Mouse (Mus musculus): ENCODE data around the gene Gm35315.
"Not testable (repeated sequence)": the region's sequence is repeated elsewhere in the genome, so short reads cannot be mapped to it uniquely, and the experiment has no call there.

Gene Gm35315

DNA sequence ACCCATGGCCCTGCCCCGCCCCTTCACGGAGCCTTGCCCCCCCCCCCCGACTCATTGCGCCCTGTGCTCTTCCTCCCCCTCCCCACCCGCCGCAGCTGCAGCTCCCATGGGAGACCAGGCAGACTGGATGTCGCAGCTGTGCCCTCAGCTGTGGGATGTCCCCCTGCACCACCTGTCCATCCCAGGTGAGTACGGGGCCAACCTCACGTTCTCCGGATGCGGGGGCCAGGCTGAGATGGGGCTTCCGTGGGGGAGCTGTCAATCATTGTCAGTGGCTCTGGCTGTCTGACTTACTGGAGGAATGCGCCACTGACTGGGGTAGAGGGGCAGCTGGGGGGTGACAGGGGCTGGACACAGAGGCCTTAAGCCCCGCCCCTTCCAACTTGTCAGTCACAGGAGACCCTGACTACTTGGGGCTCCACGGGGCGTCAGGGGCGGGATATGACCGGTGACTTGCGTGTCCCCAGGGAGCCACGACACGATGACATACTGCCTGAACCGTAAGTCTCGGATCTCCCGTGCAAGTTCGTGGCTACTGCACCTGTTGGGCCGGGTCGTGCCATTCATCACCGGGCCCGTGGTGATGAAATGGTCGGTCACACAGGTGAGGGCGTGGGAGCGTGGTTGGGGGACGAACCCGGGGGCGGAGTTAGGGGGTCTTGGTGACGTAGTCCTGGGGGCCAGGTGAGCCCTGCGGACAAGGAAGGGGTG lies 6.9 kb upstream of the Gm35315 start:
- no peak for DNase-seq

DNA sequence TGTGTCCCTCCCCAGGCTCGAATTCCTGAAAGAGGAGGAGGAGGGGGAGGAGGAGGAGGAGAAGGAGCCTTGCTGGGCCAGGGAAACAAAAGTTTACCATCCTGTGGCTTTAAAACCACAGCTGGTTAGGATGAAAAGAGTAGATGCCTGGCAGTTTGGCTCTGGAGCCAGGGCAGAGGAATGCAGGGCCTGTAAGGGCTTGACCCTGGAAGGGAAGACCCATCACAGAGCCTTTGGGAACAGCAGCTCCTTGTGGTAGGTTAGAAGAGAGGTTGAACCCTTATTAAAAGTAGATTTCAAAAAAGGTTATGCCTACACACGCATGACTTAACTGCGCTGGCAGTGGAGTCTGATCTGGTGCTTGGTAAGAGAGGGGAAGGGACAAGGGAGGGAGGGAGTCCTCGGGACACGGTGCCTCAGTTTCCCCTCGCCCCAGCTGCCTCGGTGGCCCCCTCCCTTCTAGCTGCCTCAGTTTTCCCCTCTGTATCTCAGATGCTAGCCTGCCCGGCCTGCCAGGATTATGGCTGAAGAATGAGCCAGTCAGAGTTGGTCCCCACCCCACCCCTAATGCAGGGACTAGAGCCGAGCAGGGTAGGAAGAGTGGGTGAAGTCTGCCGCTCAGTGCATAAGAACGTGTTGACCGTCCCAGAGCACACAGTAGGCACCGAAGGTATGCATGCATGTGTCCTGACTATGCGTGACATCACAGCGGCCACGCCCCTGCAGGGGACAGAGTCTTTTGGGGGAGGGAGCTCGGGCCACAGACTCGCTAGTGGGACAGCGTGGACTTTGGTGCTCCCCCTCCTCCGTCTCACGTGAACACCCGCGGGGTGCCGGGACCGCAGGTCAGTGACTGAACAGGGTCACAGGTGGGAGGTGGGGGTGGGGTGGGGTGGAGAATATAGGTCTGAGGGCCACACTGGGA lies 5.7 kb upstream of the Gm35315 start, which contains the start of gene Plcxd1:
TSS of gene Plcxd1 (plus strand) at position 314 of the 925 bp plus-strand sequence.
- no peak for DNase-seq

DNA sequence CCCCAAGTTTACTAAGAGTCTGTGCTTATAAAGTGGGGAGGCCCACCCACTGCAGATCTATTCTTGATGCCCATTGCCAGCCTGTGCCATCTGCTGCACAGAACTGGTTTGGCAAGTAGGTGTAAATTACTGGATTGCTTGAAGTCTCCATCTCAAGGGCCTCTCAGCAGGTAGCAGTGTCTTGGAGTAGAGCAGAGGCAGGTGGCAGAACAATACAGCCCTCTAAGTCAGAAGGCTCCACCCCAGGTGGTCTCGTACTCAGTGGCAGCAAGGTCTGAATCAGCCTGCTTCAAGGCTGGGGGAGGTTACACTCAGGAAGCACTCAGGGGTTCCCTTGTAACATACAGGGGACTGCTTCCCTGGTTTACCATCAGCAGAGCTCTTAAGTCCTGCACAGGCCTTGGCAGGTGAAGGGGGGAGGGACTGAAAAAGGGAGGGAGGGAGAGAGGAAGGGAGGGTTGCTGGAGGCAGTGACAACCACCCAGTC lies 4.8 kb upstream of the Gm35315 start:
- DNase-seq: no peak

- no peak for DNase-seq
Observed at GRCm38 (mm10) chr5:110094847-110095213, 610 bp upstream of the Gm35315 start.

- DNase-seq: no peak
Observed at GRCm38 (mm10) chr5:110091546-110091945, 2.7 kb downstream of the Gm35315 start.

DNA sequence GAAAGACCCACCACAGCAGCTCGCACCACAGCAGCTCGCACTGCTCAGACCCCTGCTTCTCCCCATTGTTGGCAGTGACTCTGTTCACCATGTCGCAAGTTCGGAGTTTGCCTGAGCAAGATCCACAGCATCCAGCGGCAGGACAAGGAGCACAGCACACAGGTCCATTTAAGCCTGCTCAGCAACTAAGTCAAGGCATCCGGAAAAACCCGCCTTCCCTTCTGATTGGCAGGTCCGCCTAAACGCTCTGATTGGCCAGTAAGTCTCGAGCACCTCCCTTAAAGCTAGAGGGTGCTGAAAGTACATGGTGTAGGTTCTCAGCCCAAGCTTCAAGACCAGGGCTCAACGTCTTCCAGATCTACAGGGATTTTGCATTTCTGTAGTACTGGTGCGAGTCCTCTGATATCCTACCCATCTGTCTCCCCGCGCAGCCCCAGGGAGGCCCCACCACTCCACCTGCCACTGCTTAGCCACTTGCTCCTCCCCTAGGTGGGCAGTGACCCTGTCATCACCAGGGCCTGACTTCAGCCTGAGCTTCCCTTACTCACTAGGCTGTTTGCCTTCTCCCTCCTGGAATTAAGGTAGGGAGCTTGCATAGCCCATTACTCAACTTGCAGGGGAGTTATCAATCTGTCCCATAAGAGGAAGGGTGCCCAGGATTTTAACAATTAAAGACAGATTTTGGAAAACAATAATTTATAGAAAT lies 7.9 kb downstream of the Gm35315 start:
- DNase-seq: no peak

- DNase-seq: no peak
Observed at GRCm38 (mm10) chr5:110082961-110083360, 11.3 kb downstream of the Gm35315 start.

DNA sequence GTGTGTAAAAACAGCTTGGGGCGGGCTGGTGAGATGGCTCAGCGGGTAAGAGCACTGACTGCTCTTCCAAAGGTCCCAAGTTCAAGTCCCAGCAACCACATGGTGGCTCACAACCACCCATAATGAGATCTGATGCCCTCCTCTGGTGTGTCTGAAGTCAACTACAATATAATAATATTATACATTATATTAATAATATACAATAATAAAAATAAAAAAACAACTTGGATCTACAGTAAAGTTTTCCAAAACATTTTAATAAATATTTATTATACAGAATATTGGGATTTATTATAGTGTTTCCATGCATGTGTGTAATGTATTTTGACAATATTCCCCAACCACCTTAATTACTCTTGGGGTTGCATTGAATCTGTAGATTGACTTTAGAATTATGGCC lies 21.8 kb downstream of the Gm35315 start, which contains the start of gene Gm17655:
TSS of gene Gm17655 (minus strand) at position 101 of the 400 bp plus-strand sequence.
- not testable (repeated sequence) for DNase-seq

DNA sequence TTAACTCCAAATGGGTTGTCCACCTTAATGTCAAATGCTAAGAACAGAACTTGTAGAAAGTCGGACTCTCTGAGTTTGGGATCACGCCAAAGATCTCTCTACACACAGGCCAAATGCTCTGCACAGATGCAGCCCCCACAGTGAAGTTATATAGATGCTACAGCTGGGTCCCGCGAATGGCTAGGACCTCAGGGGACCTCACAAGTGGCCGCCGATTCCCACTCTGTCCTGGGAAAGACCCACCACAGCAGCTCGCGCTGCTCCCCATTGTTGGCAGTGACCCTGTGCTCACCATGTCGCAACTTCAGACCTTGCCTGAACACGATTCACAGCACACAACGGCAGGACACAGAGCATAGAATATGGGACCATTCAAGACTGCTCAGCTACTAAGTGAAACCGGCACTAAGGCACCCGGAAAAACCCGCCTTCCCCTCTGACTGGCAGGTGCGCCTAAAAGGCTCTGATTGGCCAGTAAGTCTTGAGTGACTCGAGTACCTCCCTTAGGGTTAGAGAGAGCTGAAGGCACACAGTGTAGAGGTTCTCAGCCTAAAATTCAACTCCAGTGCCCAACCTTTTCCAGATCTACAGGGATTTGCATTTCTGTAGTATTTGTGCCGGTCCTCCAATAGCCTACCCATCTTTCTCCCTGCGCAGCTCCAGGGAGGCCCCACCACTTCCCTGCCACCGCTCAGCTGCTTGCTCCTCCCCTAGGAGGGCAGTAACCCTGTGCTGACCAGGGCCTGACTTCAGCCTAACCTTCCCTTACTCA lies 36.4 kb downstream of the Gm35315 start:
- peak; percentile 89 for DNase-seq
